Mouse (Mus musculus) neural tube, embryonic 11.5 days (tissue): ENCODE data around the gene Bola3. TPM values are rescaled to one million over a fixed set of nuclear protein-coding genes. Genes with fewer than 3 reads are reported as not detected.

Experiments
- ATAC-seq: fragments of 200-750 bp; cut with Nextera tagmentation; 2 replicates; pipeline ENCODE4 v1.8.0; 2017; ENCODE audit warnings: moderate number of reproducible peaks, mild to moderate bottlenecking, moderate TSS enrichment, moderate library complexity; ENCODE audit not compliant: insufficient read depth, low FRiP score, low TSS enrichment
- DNase-seq: peaks from one replicate; pipeline ENCODE4 v3.0.0-alpha.2; 2015; ENCODE audit warnings: low spot score
- H3K27ac ChIP-seq: fragments of 300-500 bp; sonication (generic); 2 replicates; pipeline ENCODE4 v1.5.1; 2014; ENCODE audit warnings: low read depth, mild to moderate bottlenecking, low read length
- H3K27me3 ChIP-seq: fragments of 300-500 bp; sonication (generic); 2 replicates; pipeline ENCODE4 v1.6.1; 2014; ENCODE audit warnings: mild to moderate bottlenecking, low read length, mixed read lengths; ENCODE audit not compliant: control insufficient read depth, insufficient read depth
- H3K36me3 ChIP-seq: fragments of 300-500 bp; sonication (generic); 2 replicates; pipeline ENCODE4 v1.6.1; 2014; ENCODE audit warnings: mild to moderate bottlenecking, low read length, moderate library complexity, mixed read lengths; ENCODE audit not compliant: control insufficient read depth, insufficient read depth
- H3K4me1 ChIP-seq: fragments of 300-500 bp; sonication (generic); 2 replicates; pipeline ENCODE4 v1.6.1; 2014; ENCODE audit warnings: low read length, mixed read lengths; ENCODE audit not compliant: control insufficient read depth, insufficient read depth
- H3K4me2 ChIP-seq: fragments of 300-500 bp; sonication (generic); 2 replicates; pipeline ENCODE4 v1.6.1; 2014; ENCODE audit warnings: low read depth, mild to moderate bottlenecking, moderate library complexity
- H3K4me3 ChIP-seq: fragments of 300-500 bp; sonication (generic); 2 replicates; pipeline ENCODE4 v1.5.1; 2014; ENCODE audit warnings: low read depth, low read length
- H3K9ac ChIP-seq: fragments of 300-500 bp; sonication (generic); 2 replicates; pipeline ENCODE4 v1.6.1; 2014; ENCODE audit warnings: mild to moderate bottlenecking, low read length
- H3K9me3 ChIP-seq: fragments of 300-500 bp; sonication (generic); 2 replicates; pipeline ENCODE4 v1.6.1; 2016; ENCODE audit warnings: low read length; ENCODE audit not compliant: control insufficient read depth
- WGBS: fragments of 180-500 bp; shearing (Covaris S2); extraction: QIAGEN DNeasy Blood & Tissue Kit; methylation state at CpG from one replicate; pipeline ENCODE4 v1.1.7; 2014; 5-methylcytosine and 5-hydroxymethylcytosine counted together
- polyA plus RNA-seq: library from polyadenylated mRNA; unstranded; fragments of >200 nt; fragmentation: Nextera tagmentation; extraction: Ambion mirVana; gene quantifications from 2 replicates; pipeline ENCODE4 v1.2.1, GENCODE M21; 2014

The Bola3 gene
- polyA plus RNA-seq, 1 experiment from 2014 or later: 115 TPM

- no peak overlapping the region for H3K4me2 ChIP-seq
- H3K27ac ChIP-seq: no peak overlapping the region
- no peaks in the 10 kb centered on the region for H3K9me3 ChIP-seq
- 93% methylated on average over 21 of the region's 21 CpGs for WGBS
- H3K9ac ChIP-seq: no peak overlapping the region
- no peaks in the 10 kb centered on the region for H3K4me1 ChIP-seq
- peaks cover 55% of the 10 kb centered on the region for H3K36me3 ChIP-seq
- DNase-seq: no peak
- no peaks in the 10 kb centered on the region for H3K27me3 ChIP-seq
- ATAC-seq: no peak
- H3K4me3 ChIP-seq: no peak overlapping the region
Measured at GRCm38 (mm10) chr6:83370316-83370965, 21.5 kb downstream of the Bola3 start.

- WGBS: 85% methylated on average over 3 of the region's 3 CpGs
- H3K27ac ChIP-seq: no peak overlapping the region
- H3K9me3 ChIP-seq: no peaks in the 10 kb centered on the region
- no peaks in the 10 kb centered on the region for H3K27me3 ChIP-seq
- ATAC-seq (no peak), DNase-seq (no peak)
- H3K36me3 ChIP-seq: peaks cover 58% of the 10 kb centered on the region
- H3K9ac ChIP-seq: no peak overlapping the region
- no peak overlapping the region for H3K4me3 ChIP-seq
- no peaks in the 10 kb centered on the region for H3K4me1 ChIP-seq
- H3K4me2 ChIP-seq: no peak overlapping the region
Measured at GRCm38 (mm10) chr6:83371350-83371749, 22.4 kb downstream of the Bola3 start.

GRCm38 (mm10) chr6:83373704-83374300 is 24.9 kb downstream of the Bola3 start:
- Histone ChIP-seq H3K36me3 (peaks cover 52% of the 10 kb centered on the region), H3K4me2 (no peak overlapping the region), H3K4me3 (no peak overlapping the region), H3K27me3 (no peaks in the 10 kb centered on the region), H3K27ac (no peak overlapping the region), H3K4me1 (no peaks in the 10 kb centered on the region), H3K9me3 (no peaks in the 10 kb centered on the region), H3K9ac (no peak overlapping the region)
- 85% methylated on average over 9 of the region's 9 CpGs for WGBS
- DNase-seq (no peak), ATAC-seq (no peak)

- WGBS: 90% methylated on average over 10 of the region's 10 CpGs
Measured at GRCm38 (mm10) chr6:83381510-83382491, 32.9 kb downstream of the Bola3 start.

GRCm38 (mm10) chr6:83385569-83386090 is 36.7 kb downstream of the Bola3 start:
- 95% methylated on average over 9 of the region's 9 CpGs for WGBS
- Histone ChIP-seq H3K36me3 (peaks cover 5% of the 10 kb centered on the region; the same call in 1 of the 2 replicates), H3K27ac (no peak overlapping the region)

More at GRCm38 (mm10) chr6:83381510-83382491, 32.9 kb downstream of the Bola3 start:
- Histone ChIP-seq H3K36me3 (peaks cover 20% of the 10 kb centered on the region), H3K27me3 (no peaks in the 10 kb centered on the region), H3K27ac (no peak overlapping the region), H3K9me3 (no peaks in the 10 kb centered on the region), H3K4me1 (no peaks in the 10 kb centered on the region), H3K4me2 (no peak overlapping the region), H3K9ac (no peak overlapping the region), H3K4me3 (no peak overlapping the region)
- no peak for DNase-seq
- ATAC-seq: no peak

GRCm38 (mm10) chr6:83392166-83392780 is 43.3 kb downstream of the Bola3 start:
- no peaks in the 10 kb centered on the region for H3K9me3 ChIP-seq
- peaks cover 6% of the 10 kb centered on the region for H3K36me3 ChIP-seq
- H3K27ac ChIP-seq: no peak overlapping the region
- no peak overlapping the region for H3K4me3 ChIP-seq
- 91% methylated on average over 8 of the region's 8 CpGs for WGBS
- H3K9ac ChIP-seq: no peak overlapping the region
- no peak overlapping the region for H3K4me2 ChIP-seq
- H3K4me1 ChIP-seq: no peaks in the 10 kb centered on the region
- H3K27me3 ChIP-seq: no peaks in the 10 kb centered on the region
- DNase-seq: no peak
- no peak for ATAC-seq

More at GRCm38 (mm10) chr6:83385569-83386090, 36.7 kb downstream of the Bola3 start:
- Histone ChIP-seq H3K4me3 (no peak overlapping the region), H3K27me3 (no peaks in the 10 kb centered on the region), H3K9me3 (no peaks in the 10 kb centered on the region), H3K9ac (no peak overlapping the region), H3K4me2 (no peak overlapping the region), H3K4me1 (no peaks in the 10 kb centered on the region)
- no peak for DNase-seq
- ATAC-seq: no peak

- Histone ChIP-seq H3K4me2 (no peak overlapping the region), H3K9me3 (no peaks in the 10 kb centered on the region), H3K27me3 (no peaks in the 10 kb centered on the region), H3K9ac (no peak overlapping the region), H3K4me3 (no peak overlapping the region), H3K4me1 (no peaks in the 10 kb centered on the region), H3K27ac (no peak overlapping the region), H3K36me3 (peaks cover 9% of the 10 kb centered on the region)
- WGBS: 97% methylated on average over 4 of the region's 4 CpGs
- ATAC-seq (no peak), DNase-seq (no peak)
Measured at GRCm38 (mm10) chr6:83394122-83394521, 45.2 kb downstream of the Bola3 start.

GRCm38 (mm10) chr6:83395544-83396229 is 46.7 kb downstream of the Bola3 start:
- no peak overlapping the region for H3K27ac ChIP-seq
- H3K4me2 ChIP-seq: no peak overlapping the region
- no peak overlapping the region for H3K4me3 ChIP-seq
- H3K4me1 ChIP-seq: no peaks in the 10 kb centered on the region
- H3K27me3 ChIP-seq: no peaks in the 10 kb centered on the region
- no peaks in the 10 kb centered on the region for H3K9me3 ChIP-seq
- no peak overlapping the region for H3K9ac ChIP-seq
- peaks cover 9% of the 10 kb centered on the region for H3K36me3 ChIP-seq
- 95% methylated on average over 15 of the region's 15 CpGs for WGBS
- DNase-seq: no peak
- ATAC-seq: no peak
